Mouse (Mus musculus): ENCODE measurements around the gene Vps25.

Vps25 gene

GRCm38 (mm10) chr11:101253613-101254389, at the start of gene Vps25:
Vps25 (plus strand) TSS chr11:101253707.
- peak; percentile 89 for DNase-seq (ENCODE audit: low spot score)

GRCm38 (mm10) chr11:101211970-101212369, 41.5 kb upstream of the Vps25 start:
- peak; percentile 91 for DNase-seq (ENCODE audit: low spot score)

DNA sequence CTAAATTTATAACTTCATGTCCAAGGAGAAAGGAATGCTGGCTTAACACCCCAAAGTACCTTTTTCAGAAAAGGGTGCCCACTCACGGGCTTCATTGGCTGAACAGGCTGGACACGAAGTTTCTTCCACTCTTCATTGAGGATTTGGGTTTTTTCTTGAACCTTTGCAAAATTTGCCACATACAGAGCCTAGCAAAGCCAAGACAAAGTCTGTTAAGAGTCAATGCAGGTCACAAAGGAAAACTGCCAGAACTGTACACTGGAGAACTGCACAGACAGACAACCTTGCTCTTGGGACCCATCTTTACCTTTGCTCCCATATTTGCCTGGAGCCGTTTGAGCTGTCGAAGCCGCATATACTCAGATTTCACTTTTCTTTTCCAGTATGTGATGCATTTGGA, 36.6 kb upstream of the Vps25 start:
- no peak for DNase-seq (ENCODE audit: low spot score)

DNA sequence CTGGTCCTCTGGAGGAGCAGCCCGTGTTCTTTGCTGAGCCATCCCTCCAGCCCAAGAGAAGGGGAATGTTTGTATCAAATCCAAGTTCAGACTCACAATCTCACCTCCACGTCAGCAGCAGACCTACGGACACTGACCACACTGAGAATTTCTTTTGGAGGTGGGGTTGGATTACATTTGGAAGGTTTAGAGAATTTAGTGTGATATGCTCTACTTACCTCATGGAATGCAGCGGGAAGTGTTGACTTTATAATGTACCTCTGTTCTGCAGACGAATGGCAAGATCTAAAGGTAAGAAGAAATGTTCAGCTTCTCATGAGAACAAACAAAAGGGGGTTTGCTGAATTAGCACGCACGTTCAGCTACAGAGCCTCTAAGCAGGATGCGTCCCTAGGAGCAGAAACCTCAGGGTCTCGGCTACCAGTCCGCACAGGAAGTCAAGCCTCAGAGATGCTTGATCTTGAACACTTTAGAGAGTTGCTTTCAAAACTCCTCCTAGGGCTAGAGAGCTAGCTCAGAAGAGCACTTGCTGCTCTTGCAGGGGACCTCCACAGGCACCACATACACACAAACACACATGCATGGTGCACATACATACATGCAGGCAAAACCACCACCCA, 35.0 kb upstream of the Vps25 start:
- DNase-seq (ENCODE audit: low spot score) = no peak

DNA sequence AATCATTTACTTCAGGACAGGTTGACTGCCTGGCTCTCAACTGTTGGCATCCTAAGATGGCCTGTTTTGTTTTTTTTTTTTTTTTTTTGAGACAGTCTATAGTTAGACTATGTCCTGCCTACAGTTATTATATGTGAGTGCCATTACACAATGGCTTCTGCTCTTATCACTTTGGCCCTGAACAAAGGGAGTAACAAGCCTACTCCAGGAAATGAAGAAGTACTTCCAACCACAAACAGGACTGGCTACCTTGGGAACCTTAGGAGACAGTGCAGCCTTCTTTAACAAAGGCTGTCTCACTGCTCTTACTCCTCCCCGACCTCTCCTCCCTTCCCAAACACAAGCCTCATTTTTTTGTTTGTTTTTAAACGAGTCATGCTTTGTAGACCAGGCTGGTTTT, 32.7 kb upstream of the Vps25 start:
- no peak for DNase-seq (ENCODE audit: low spot score)

GRCm38 (mm10) chr11:101221306-101221986, 32.1 kb upstream of the Vps25 start:
- no peak for DNase-seq (ENCODE audit: low spot score)

GRCm38 (mm10) chr11:101224337-101224736, 29.2 kb upstream of the Vps25 start:
- DNase-seq (ENCODE audit: low spot score) = no peak

- no peak for DNase-seq (ENCODE audit: low spot score)
These were observed 28.0 kb upstream of the Vps25 start for GRCm38 (mm10) chr11:101225331-101226064.

DNA sequence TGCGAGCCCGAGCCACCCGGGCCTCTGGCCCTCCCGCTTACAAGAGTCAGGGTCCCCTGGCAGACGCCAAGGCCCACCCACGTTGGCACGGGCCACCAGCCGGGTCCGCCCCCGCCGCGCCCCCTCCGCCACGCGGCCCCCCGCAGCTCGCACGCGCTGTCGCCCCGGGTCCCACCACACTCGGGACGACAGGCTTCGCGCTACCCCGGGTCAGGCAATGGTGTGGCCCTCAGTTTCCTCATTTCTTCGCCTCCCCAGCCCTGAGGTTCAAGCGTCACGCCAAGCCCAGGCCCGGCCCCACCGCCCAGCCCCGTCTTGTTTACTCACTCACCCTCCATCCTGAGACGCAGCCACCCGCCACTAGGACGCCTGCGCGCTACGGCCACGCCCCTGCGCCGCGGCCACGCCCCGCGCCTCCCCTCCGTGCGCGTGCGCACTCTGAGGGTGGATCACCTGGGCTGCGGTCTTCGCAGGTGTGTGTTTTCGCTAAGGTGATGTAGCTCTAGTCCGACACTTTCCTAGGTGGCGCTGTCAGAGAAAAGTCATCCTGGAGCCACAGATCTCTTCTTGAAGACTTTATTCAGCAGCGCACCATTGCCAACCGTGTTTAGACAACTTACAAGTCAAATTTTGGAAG, 27.3 kb upstream of the Vps25 start, which contains the start of gene Ezh1:
Gene Ezh1 (minus strand): TSS at position 399 of the 637 bp plus-strand sequence.
- DNase-seq (ENCODE audit: low spot score) = peak; percentile 83

DNA sequence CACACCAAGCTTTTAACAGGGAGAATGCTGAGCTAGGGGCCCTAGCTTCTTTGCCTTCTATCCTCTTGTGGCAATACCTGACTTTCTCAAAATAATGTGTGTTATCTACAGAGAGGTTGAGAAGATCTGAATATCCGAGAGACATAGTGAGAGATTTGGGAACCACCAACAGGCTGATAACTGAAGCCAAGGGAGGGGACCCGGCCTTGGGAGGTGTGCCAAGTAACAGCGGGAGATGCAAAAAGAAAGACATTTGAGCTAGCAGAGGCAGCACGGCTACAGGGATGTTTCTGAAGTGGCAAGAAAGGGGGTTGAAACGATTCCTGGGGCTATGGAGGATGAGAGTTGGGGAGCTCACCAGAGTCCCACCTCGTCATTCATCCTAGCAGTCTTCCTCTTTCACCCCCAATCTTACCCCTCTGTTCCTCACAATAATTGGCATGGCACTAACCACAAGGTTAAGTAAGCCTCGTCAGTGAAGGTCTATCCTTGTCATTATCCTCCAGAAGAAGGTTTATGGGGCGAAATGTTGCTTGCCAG, 24.1 kb upstream of the Vps25 start:
- DNase-seq (ENCODE audit: low spot score) = no peak

GRCm38 (mm10) chr11:101230061-101230511, 23.4 kb upstream of the Vps25 start:
- DNase-seq (ENCODE audit: low spot score) = no peak

- no peak for DNase-seq (ENCODE audit: low spot score)
These were observed 23.0 kb upstream of the Vps25 start for GRCm38 (mm10) chr11:101230526-101230925.

DNA sequence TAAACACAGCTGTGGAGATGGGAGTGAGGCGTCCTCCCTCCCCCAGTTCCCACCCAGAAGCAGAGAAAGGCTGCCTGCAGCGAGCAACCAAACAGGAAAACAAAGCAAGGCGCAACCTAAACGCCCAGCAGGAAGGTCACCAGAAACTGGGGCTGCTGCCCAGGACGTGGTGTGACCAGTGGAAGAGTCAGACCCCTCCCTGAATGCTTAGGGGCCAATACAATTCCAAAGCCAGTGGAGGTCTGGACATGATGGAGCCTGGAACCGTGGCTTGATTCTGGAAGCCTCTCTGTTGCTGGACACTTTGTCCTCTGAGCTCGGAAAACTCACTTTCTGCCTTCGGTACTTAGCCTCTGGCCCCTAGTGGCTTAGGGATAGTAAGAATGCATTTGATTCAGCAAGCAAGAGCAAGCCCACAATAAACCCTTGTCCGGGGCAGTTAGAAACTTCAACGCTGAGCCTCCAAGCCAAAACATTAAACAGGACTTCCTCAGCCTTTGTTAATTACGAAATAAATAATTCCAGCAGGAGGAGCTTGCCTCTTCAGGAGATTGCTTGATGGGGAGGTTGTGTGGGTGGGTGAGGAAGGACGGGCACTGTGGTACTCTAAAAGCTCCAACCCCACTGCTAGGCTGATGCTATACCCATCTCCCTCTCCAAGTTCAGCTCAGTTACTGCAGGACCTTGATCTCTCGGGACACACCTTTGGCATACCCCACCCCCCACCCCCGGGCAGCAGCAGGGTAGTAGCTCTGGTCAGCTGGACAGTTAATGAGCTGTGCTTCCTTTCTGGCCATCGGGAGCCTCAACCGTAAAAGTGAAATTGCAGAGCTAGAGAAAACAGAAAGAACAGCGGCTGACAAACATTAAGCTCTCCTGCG, 22.3 kb upstream of the Vps25 start:
- DNase-seq (ENCODE audit: low spot score) = no peak

- DNase-seq (ENCODE audit: low spot score) = no peak
These were observed 21.3 kb upstream of the Vps25 start for GRCm38 (mm10) chr11:101232010-101232839.

- DNase-seq (ENCODE audit: low spot score) = no peak
These were observed 20.3 kb upstream of the Vps25 start for GRCm38 (mm10) chr11:101233240-101233639.

GRCm38 (mm10) chr11:101234124-101234523, 19.4 kb upstream of the Vps25 start:
- DNase-seq (ENCODE audit: low spot score) = no peak

GRCm38 (mm10) chr11:101235429-101235828, 18.1 kb upstream of the Vps25 start:
- no peak for DNase-seq (ENCODE audit: low spot score)

GRCm38 (mm10) chr11:101236782-101237181, 16.7 kb upstream of the Vps25 start:
- no peak for DNase-seq (ENCODE audit: low spot score)

- no peak for DNase-seq (ENCODE audit: low spot score)
These were observed 15.3 kb upstream of the Vps25 start for GRCm38 (mm10) chr11:101238071-101238647.

Measured in retina, embryonic 14.5 days (tissue).